22 mouse cellular contexts compared by ENCODE assay signal in the genomic region with DNA sequence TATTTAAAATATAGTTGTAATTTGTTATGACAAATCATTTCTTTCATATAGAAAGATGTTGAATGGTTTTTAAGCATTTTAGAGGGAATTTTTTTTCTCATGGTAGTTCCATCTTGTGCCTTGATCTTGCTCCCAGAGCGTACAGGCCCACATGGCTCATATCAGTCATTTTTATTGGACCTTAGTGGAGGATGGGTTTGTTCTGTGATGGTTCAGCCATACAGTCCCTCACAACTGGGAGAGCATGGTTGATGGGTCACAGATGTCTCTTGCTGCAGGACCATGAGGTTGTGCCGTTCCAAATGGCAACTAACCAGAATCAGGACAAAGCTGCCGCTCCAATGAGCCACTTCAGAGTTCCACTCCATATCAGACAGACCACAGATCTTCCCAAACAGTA.
"Had no signal": no experiment of that assay in that cellular context is flagged by ENCODE, and none has a peak within 500 bp of the region (broad histone marks: within the 10 kb centered on the region; RNA-seq: fewer than 3 reads in every experiment).

No protein-coding gene starts in this region.

- H3K4me3 ChIP-seq: heart, adult 2 months; heart, embryonic 13.5 days; heart, embryonic 15.5 days; hindbrain, embryonic 13.5 days; hindbrain, embryonic 15.5 days; limb, embryonic 13.5 days; limb, embryonic 15.5 days; liver, embryonic 12.5 days had no signal

- H3K36me3 ChIP-seq: heart, embryonic 15.5 days; hindbrain, embryonic 13.5 days; hindbrain, embryonic 15.5 days; limb, embryonic 13.5 days; limb, embryonic 15.5 days; liver, embryonic 12.5 days had no signal

- DNase-seq: forebrain, postnatal 0 days; gastrocnemius, postnatal 14 days; gastrocnemius, postnatal 36 days; heart, adult 11 months; heart, adult 2 months; heart, postnatal 14 days; heart, postnatal 36 days; kidney, adult 18-20 months; layer of hippocampus, adult 9-11 months; layer of hippocampus, postnatal 36 days; left cerebral cortex, postnatal 4 days had no signal

- H3K27me3 ChIP-seq: heart, embryonic 13.5 days; heart, embryonic 15.5 days; hindbrain, embryonic 13.5 days; hindbrain, embryonic 15.5 days; limb, embryonic 13.5 days; limb, embryonic 15.5 days; liver, embryonic 12.5 days had no signal

- H3K9ac ChIP-seq: forebrain, postnatal 0 days; heart, embryonic 13.5 days; heart, embryonic 15.5 days; hindbrain, embryonic 13.5 days; hindbrain, embryonic 15.5 days; limb, embryonic 13.5 days; limb, embryonic 15.5 days; liver, embryonic 12.5 days; liver, embryonic 14.5 days had no signal

- H3K9me3 ChIP-seq: heart, embryonic 13.5 days; heart, embryonic 15.5 days; hindbrain, embryonic 13.5 days; hindbrain, embryonic 15.5 days; limb, embryonic 13.5 days; limb, embryonic 15.5 days; liver, embryonic 12.5 days had no signal

- H3K27ac ChIP-seq: heart, adult 2 months; heart, embryonic 13.5 days; heart, embryonic 15.5 days; hindbrain, embryonic 13.5 days; hindbrain, embryonic 15.5 days; hindbrain, postnatal 0 days; limb, embryonic 13.5 days; limb, embryonic 15.5 days; liver, embryonic 12.5 days; liver, embryonic 14.5 days had no signal

- H3K4me2 ChIP-seq: heart, embryonic 11.5 days; heart, embryonic 13.5 days; heart, embryonic 15.5 days; hindbrain, embryonic 13.5 days; hindbrain, embryonic 15.5 days; limb, embryonic 13.5 days; limb, embryonic 15.5 days; liver, embryonic 12.5 days had no signal

- H3K4me1 ChIP-seq: heart, embryonic 13.5 days; heart, embryonic 15.5 days; limb, embryonic 13.5 days; limb, embryonic 15.5 days; liver, embryonic 12.5 days had no signal

- ATAC-seq: forebrain, postnatal 0 days; hindbrain, postnatal 0 days; intestine, embryonic 16.5 days; liver, embryonic 12.5 days had no signal
